Mouse (Mus musculus): ENCODE data around the gene Safb2.
A peak's percentile ranks its signal among the peaks of the same experiment; 100 is the strongest.

Safb2 gene

DNA sequence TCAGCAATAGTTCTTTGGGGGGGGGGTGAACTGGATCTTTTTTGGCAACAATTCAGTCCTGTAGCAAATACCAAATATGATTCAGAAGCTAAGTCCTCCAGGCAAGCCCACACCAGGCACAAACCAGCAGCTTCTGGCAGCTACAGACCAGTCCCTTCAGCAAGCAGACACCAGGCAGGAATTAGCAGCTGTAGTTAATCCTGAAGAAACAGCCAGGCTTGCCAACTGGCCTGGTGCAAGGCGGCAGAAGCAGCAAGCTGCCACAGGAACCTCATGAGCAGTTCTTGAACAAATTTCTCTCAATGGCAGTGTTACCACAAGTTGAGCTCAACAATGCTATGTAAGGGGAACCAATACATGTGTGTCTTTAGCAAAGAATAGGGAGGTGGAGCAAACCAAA is 61.6 kb downstream of the Safb2 start:
- no peak for DNase-seq (ENCODE audit: low spot score in 2 of 2)

GRCm38 (mm10) chr17:56515690-56516410 is 68.5 kb downstream of the Safb2 start:
- no peak for DNase-seq (ENCODE audit: low spot score in 2 of 2)

- no peak for DNase-seq (ENCODE audit: low spot score in 2 of 2)
Measured at GRCm38 (mm10) chr17:56514916-56515315, 69.5 kb downstream of the Safb2 start.

- no peak for DNase-seq (ENCODE audit: low spot score in 2 of 2)
Measured at GRCm38 (mm10) chr17:56514330-56514729, 70.1 kb downstream of the Safb2 start.

- DNase-seq (ENCODE audit: low spot score in 2 of 2): no peak
Measured at GRCm38 (mm10) chr17:56512310-56512709, 72.1 kb downstream of the Safb2 start, which contains the start of gene Znrf4. Gene Znrf4 (minus strand): TSS chr17:56512431.

DNA sequence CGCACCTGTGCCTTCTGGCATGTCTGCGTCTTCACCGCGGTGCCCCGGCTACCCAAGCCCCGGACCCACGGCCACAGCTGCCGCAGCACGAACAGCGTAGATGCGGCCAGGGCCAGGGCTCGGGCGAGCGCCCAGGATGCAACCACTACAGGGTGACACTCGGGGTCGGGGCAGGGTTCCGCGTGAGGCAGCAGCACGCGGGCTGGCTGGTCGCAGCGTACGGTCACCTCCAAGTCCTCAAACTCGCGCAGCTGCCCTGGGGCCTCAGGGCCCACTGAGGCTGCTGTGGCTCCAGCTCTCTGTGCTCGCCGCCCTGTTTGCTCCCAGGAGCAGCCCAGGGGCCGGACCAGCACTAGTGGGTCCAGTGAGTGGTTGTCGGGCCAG is 72.7 kb downstream of the Safb2 start:
- DNase-seq (ENCODE audit: low spot score in 2 of 2): peak in 1 of 2 experiments; percentile 62

GRCm38 (mm10) chr17:56510970-56511706 is 73.2 kb downstream of the Safb2 start:
- peak in 1 of 2 experiments; percentile 62 for DNase-seq (ENCODE audit: low spot score in 2 of 2)

Data from spleen, postnatal 4 days (tissue).